Mouse (Mus musculus) stomach, embryonic 16.5 days (tissue): Measurements from ENCODE around the gene Tulp1. TPM values are rescaled to one million over a fixed set of nuclear protein-coding genes. Genes with fewer than 3 reads are reported as not detected.
"Not testable (repeated sequence)": the region's sequence is repeated elsewhere in the genome, so short reads cannot be mapped to it uniquely, and the experiment has no call there.

Source experiments
- ATAC-seq: fragments of 200-750 bp; cut with Nextera tagmentation; 2 replicates; pipeline ENCODE4 v1.8.0; 2017; ENCODE audit warnings: moderate number of reproducible peaks, moderate TSS enrichment; ENCODE audit not compliant: insufficient read depth, low FRiP score
- H3K27ac ChIP-seq: fragments of 300-500 bp; sonication (generic); 2 replicates; pipeline ENCODE4 v1.5.1; 2014; ENCODE audit warnings: low read length
- H3K27me3 ChIP-seq: fragments of 300-500 bp; sonication (generic); 2 replicates; pipeline ENCODE4 v1.6.1; 2014; ENCODE audit warnings: low read length, control low read depth, mixed read lengths; ENCODE audit not compliant: control insufficient read depth, insufficient read depth
- H3K36me3 ChIP-seq: fragments of 300-500 bp; sonication (generic); 2 replicates; pipeline ENCODE4 v1.6.1; 2014; ENCODE audit warnings: low read length; ENCODE audit not compliant: control insufficient read depth, insufficient read depth
- H3K4me1 ChIP-seq: fragments of 300-500 bp; sonication (generic); 2 replicates; pipeline ENCODE4 v1.6.1; 2014; ENCODE audit warnings: low read length, control low read depth, mixed read lengths; ENCODE audit not compliant: control insufficient read depth, insufficient read depth
- H3K4me2 ChIP-seq: fragments of 300-500 bp; sonication (generic); 2 replicates; pipeline ENCODE4 v1.6.1; 2014; ENCODE audit warnings: low read depth, low read length, mixed read lengths
- H3K4me3 ChIP-seq: fragments of 300-500 bp; sonication (generic); replicated peaks from 2 replicates; pipeline ENCODE4 v1.5.1; 2014; ENCODE audit warnings: mild to moderate bottlenecking, low read length
- H3K9ac ChIP-seq: fragments of 300-500 bp; sonication (generic); 2 replicates; pipeline ENCODE4 v1.6.1; 2014; ENCODE audit warnings: low read length
- H3K9me3 ChIP-seq: fragments of 300-500 bp; sonication (generic); replicated peaks from 2 replicates; pipeline ENCODE4 v1.6.1; 2016; ENCODE audit warnings: low read length, control low read depth; ENCODE audit not compliant: control insufficient read depth
- WGBS: fragments of 180-500 bp; shearing (Covaris S2); extraction: QIAGEN DNeasy Blood & Tissue Kit; methylation state at CpG from one replicate; pipeline ENCODE4 v1.1.7; 2014; 5-methylcytosine and 5-hydroxymethylcytosine counted together
- polyA plus RNA-seq: library from polyadenylated mRNA; unstranded; fragments of >200 nt; fragmentation: Nextera tagmentation; extraction: Ambion mirVana; gene quantifications from 2 replicates; pipeline ENCODE4 v1.2.1, GENCODE M21; 2015

The Tulp1 gene
- polyA plus RNA-seq, 1 experiment from 2014 or later, result 5.4 TPM

DNA sequence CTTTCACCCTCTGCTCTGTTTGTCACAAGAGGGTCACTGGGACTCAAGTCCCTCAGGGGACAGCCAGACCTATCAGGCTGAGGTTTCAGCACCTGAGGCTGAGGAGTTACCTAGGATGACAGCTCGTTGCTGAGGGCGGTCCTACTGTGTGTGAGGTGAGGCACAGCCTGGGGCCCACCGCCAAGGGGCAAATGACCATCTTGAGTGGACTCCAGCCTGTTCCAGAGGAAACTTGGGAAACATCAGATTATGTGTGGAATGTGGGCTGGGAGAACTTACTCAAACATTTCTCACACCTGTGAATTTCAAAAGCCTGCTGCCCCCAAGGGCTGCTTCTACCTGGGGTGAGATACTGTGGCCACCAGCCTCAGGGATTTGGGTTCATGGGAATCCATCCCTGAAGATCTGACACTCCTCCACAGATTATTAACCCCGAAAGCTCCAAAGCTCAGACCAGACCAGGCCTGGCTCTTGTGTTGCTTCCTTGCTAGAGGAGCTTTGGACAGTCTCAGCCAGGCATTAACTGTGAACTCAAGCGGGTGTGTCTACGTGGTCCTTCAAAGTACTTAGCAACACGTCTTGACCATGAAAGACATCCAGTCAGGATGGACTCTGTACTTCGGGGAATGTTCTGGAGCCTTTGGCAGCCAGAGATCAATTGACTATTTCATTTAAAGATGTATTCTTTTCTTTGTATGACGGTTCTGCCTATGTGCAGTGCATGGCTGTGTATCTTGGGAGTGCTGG lies 4.3 kb downstream of the Tulp1 start:
- 69% methylated on average over 9 of the region's 9 CpGs for WGBS
- H3K27ac ChIP-seq, result no peak overlapping the region
- H3K4me2 ChIP-seq, result no peak overlapping the region
- H3K9me3 ChIP-seq, result no peaks in the 10 kb centered on the region
- no peaks in the 10 kb centered on the region for H3K36me3 ChIP-seq
- no peak overlapping the region for H3K4me3 ChIP-seq
- H3K9ac ChIP-seq, result no peak overlapping the region
- no peak for ATAC-seq
- H3K4me1 ChIP-seq, result peaks cover 21% of the 10 kb centered on the region
- H3K27me3 ChIP-seq, result peaks cover 21% of the 10 kb centered on the region

DNA sequence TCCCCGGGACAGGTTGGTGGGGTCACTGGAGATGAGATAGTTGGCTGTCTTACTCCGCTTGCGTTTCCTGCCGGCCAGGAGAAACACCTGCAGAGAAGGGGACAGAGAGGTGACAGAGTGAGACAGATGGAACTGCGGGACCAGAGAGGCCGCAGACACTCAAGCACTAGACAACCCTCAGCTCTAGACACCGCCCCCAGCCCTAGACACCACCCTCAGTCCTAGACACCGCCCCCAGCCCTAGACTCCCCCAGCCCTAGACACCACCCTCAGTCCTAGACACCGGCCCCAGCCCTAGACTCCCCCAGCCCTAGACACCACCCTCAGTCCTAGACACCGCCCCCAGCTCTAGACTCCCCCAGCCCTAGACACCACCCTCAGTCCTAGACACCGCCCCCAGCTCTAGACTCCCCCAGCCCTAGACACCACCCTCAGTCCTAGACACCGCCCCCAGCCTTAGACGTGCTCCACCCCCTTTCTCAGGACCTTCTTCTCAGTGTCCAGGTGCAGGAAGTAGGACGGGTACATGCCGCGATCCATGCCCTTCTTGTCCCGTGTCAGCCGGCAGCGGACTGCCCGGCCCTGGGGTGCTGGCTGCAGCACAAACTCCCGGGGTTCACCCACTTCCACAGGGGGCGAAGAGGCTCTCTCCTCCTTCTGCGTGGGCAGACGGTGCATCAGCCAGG lies 6.3 kb downstream of the Tulp1 start:
- H3K27ac ChIP-seq, H3K9ac ChIP-seq: not testable (repeated sequence)
- WGBS, result 19% methylated on average over 24 of the region's 24 CpGs

DNA sequence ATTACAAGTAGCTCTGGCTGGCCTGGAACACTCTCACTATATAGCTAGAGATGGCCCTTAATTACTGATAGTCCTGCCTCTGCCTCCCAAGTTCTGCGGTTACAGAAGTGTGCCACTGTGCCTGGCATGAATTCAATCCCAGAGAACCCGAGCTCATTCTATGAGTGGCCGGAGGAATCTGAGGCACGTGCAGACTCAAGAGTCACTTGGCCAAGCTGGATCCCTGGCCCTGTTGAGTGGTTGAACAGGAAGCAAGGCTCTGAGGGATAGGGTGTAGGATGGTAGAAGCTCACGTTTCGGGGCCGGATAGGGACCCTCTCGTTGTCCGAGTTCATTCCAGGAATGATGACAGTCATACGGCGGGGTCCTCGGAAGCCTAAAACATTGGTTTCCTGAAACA lies 9.2 kb downstream of the Tulp1 start:
- Histone ChIP-seq H3K9ac (no peak overlapping the region), H3K27ac (no peak overlapping the region), H3K27me3 (no peaks in the 10 kb centered on the region), H3K4me3 (no peak overlapping the region), H3K4me1 (peaks cover 8% of the 10 kb centered on the region), H3K9me3 (no peaks in the 10 kb centered on the region), H3K4me2 (no peak overlapping the region), H3K36me3 (no peaks in the 10 kb centered on the region)
- WGBS, result 85% methylated on average over 12 of the region's 12 CpGs
- no peak for ATAC-seq

More for the DNA sequence above, 6.3 kb downstream of the Tulp1 start:
- H3K9me3 ChIP-seq, H3K4me2 ChIP-seq, H3K27me3 ChIP-seq, ATAC-seq, H3K36me3 ChIP-seq, H3K4me3 ChIP-seq: not testable (repeated sequence)
- peaks cover 11% of the 10 kb centered on the region for H3K4me1 ChIP-seq

- H3K27me3 ChIP-seq, result no peaks in the 10 kb centered on the region
- peak overlapping the region; percentile 91 for H3K9ac ChIP-seq
- H3K4me1 ChIP-seq, result peaks cover 30% of the 10 kb centered on the region
- peak overlapping the region; percentile 89 for H3K4me3 ChIP-seq
- no peaks in the 10 kb centered on the region for H3K9me3 ChIP-seq
- H3K4me2 ChIP-seq, result peak overlapping the region; percentile 70
- H3K27ac ChIP-seq, result peak overlapping the region; percentile 100
- H3K36me3 ChIP-seq, result no peaks in the 10 kb centered on the region
- ATAC-seq, result no peak
- 27% methylated on average over 11 of the region's 11 CpGs for WGBS
Measured at GRCm38 (mm10) chr17:28352018-28352417, 13.0 kb downstream of the Tulp1 start.

DNA sequence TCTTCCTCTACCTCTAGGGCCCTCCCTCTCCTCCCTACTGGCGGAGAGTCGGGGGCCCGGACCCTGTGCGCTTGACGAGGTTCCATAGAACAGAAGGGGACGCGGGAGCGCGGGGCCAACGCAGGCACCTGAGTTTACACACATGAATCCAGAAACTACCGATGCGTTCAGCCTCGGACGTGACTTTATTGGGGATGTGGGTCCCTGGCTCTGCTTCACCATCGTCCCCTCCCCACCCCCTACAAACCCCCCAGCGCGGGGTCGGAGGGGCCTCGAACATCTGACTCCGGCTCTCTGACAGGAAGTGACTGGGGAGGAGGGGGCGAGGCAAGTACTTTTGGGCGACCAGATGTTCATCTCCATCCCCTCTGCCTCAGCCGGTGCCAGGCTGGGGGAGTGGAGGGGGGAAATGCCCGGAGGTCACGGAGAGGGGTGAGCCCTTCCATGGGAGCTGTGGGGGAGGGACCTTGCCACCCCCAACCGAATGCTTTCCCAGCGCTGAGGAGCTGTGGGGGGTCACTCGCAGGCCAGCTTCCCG lies 13.6 kb downstream of the Tulp1 start:
- Histone ChIP-seq H3K9me3 (no peaks in the 10 kb centered on the region), H3K27ac (peak overlapping the region; percentile 100), H3K27me3 (no peaks in the 10 kb centered on the region), H3K4me2 (peak overlapping the region; percentile 70), H3K4me3 (peak overlapping the region; percentile 89), H3K4me1 (peaks cover 35% of the 10 kb centered on the region), H3K36me3 (no peaks in the 10 kb centered on the region), H3K9ac (peak overlapping the region; percentile 91)
- WGBS, result 1% methylated on average over 28 of the region's 29 CpGs
- ATAC-seq, result no peak

DNA sequence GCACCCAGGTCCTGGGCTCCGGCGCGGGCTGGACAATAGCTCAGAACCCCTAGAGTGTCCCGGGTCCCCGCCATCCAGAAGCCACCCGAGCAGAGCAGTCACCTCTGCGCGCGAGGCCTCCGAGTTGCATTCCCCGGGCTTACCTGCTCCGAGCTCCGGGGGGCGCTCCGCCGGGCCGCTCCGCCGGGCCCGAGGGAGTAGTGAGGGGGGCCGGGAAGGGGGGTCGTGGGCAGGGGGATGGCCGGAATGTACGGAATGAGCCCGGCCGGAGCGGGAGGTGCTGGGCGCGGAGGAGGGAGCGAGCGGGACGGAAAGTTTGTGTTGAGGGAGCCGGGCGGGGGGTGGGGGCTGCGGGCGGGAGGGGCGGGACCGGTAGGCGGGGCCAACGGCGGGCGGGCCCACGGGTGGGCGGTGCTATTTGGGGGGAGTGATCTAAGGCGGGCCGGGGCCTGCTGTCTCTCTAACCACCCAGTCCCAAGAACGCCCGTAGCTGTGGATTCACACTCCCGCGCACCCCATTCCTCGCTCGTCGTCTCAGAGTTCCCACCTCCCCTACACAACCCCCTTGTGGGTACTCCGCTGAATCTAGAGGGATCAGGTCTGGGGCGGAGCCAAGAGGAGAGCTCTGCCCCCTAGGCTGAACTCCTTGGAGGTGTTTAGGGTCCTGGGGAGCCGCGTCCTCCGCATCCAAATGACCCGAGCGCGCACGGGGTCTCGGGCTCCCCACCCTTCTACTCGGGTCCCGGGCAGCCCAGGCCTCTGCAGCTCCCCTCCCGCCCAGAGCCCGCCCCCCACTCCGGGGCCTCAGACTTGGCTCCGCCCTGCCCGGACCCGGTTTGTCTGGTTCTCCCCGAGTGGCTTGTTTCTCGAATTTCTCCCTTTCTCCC lies 14.3 kb downstream of the Tulp1 start, which contains the start of gene Tead3:
Gene Tead3 (minus strand): TSS at position 352 of the 887 bp plus-strand sequence.
- H3K27ac ChIP-seq, result peak within 1 kb of the TSS; percentile 100

DNA sequence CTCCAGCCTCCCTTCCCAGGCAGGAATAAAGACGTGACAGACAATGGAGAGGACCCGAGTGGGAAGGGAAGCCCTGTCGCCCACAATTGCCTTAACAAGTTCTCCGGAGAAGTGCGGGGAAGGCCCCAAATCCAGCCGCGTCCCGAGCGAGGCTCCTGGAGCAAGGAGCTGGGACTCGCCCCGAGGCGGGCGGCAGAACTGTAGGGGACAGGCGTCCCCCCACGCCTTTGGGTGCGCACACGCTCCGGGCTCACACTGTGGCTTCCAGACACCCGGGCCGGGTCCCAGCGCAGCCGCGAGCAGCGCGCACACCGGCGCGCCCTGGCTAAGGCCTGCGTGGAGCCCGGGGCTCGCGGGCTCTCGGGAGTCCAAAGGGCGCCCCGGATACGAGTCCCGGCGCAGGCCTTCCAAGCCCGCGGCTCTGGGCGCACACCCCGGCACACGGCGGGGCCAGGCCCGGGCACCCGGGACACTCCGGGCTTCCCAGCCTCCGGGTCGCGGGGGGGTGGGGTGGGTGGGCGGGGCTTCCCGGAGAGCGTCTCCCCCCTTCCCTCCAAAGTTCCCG lies 15.0 kb downstream of the Tulp1 start:
- peak overlapping the region; percentile 70 for H3K4me2 ChIP-seq
- no peaks in the 10 kb centered on the region for H3K36me3 ChIP-seq
- peak overlapping the region; percentile 89 for H3K4me3 ChIP-seq

More for the DNA sequence above, 14.3 kb downstream of the Tulp1 start, which contains the start of gene Tead3:
- Histone ChIP-seq H3K9ac (peak within 1 kb of the TSS; percentile 91), H3K4me2 (peak within 1 kb of the TSS; percentile 70), H3K27me3 (no peaks in the 10 kb centered on the region), H3K9me3 (no peaks in the 10 kb centered on the region), H3K4me3 (peak within 1 kb of the TSS; percentile 89), H3K36me3 (no peaks in the 10 kb centered on the region), H3K4me1 (peaks cover 42% of the 10 kb centered on the region)
- peak; percentile 92 for ATAC-seq
- WGBS, result under 1% methylated on average over 62 of the region's 73 CpGs

GRCm38 (mm10) chr17:28349264-28349880 lies 15.7 kb downstream of the Tulp1 start:
- Histone ChIP-seq H3K4me3 (peak overlapping the region; percentile 89), H3K9ac (peak overlapping the region; percentile 91), H3K9me3 (no peaks in the 10 kb centered on the region), H3K4me1 (peaks cover 56% of the 10 kb centered on the region), H3K4me2 (peak overlapping the region; percentile 70), H3K36me3 (no peaks in the 10 kb centered on the region), H3K27ac (peak overlapping the region; percentile 99), H3K27me3 (no peaks in the 10 kb centered on the region)
- WGBS, result 9% methylated on average over 13 of the region's 13 CpGs
- ATAC-seq, result no peak

More for the DNA sequence above, 15.0 kb downstream of the Tulp1 start:
- no peaks in the 10 kb centered on the region for H3K27me3 ChIP-seq
- no peaks in the 10 kb centered on the region for H3K9me3 ChIP-seq
- WGBS, result under 1% methylated on average over 52 of the region's 54 CpGs
- ATAC-seq, result peak; percentile 27
- peak overlapping the region; percentile 99 for H3K27ac ChIP-seq
- peaks cover 50% of the 10 kb centered on the region for H3K4me1 ChIP-seq
- H3K9ac ChIP-seq, result peak overlapping the region; percentile 91
